Mouse (Mus musculus) right cerebral cortex, postnatal 10 days (tissue): ENCODE measurements around the gene Cyp3a11.
"Not testable (repeated sequence)": the region's sequence is repeated elsewhere in the genome, so short reads cannot be mapped to it uniquely, and the experiment has no call there.

Experiments
- DNase-seq, 2 experiments: peaks; one replicate each; pipeline ENCODE4 v3.0.0; 2021; ENCODE audit warnings: low spot score in 2 of 2

Gene Cyp3a11

GRCm38 (mm10) chr5:145879688-145880087, at the start of gene Cyp3a11:
Cyp3a11 (minus strand) TSS chr5:145879964.
- no peak for DNase-seq

- DNase-seq, result no peak
These were observed 33.1 kb upstream of the Cyp3a11 start for GRCm38 (mm10) chr5:145912912-145913311.

GRCm38 (mm10) chr5:145911781-145912180, 32.0 kb upstream of the Cyp3a11 start:
- DNase-seq, result no peak

GRCm38 (mm10) chr5:145906937-145907336, 27.2 kb upstream of the Cyp3a11 start:
- not testable (repeated sequence) for DNase-seq

GRCm38 (mm10) chr5:145904535-145904934, 24.8 kb upstream of the Cyp3a11 start:
- no peak for DNase-seq

GRCm38 (mm10) chr5:145903349-145903748, 23.6 kb upstream of the Cyp3a11 start:
- no peak for DNase-seq

GRCm38 (mm10) chr5:145900436-145900990, 20.7 kb upstream of the Cyp3a11 start:
- DNase-seq, result no peak

GRCm38 (mm10) chr5:145897271-145897670, 17.5 kb upstream of the Cyp3a11 start:
- no peak for DNase-seq

GRCm38 (mm10) chr5:145881207-145881606, 1.4 kb upstream of the Cyp3a11 start:
- DNase-seq, result no peak

GRCm38 (mm10) chr5:145867433-145867832, 12.3 kb downstream of the Cyp3a11 start:
- DNase-seq, result not testable (repeated sequence)

- not testable (repeated sequence) for DNase-seq
These were observed 74.0 kb downstream of the Cyp3a11 start, which contains the start of gene Cyp3a44 for GRCm38 (mm10) chr5:145805796-145806195. Cyp3a44 (minus strand) TSS chr5:145805874.
